Mouse (Mus musculus): ENCODE results near the gene Tmod1. TPM values are rescaled to one million over a fixed set of nuclear protein-coding genes. Genes with fewer than 3 reads are reported as not detected.

The Tmod1 gene
- polyA plus RNA-seq, 1 experiment, result 22.3 TPM

DNA sequence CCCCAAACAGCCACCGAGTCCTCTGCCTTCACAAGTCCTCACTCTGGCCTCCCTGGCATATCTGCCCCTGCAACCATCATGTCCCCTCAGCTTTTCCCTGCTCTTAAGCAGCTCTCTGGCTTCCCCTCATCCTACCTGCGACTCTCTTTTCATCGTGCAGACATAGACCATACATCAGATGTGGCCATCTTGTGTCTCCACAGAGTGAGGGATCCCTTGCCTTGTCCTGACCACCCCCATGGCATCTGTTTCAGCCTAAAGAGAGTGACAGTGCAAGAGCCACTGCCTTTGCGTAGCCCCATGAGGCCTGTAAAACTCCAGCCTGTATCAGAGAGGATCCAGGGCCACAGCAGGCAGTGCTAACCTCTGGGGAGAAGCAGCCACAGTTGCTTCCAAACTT is 10.0 kb upstream of the Tmod1 start:
- Histone ChIP-seq H3K4me3 (replicated peaks; ENCODE audit: extremely low read depth, low read depth, low read length) (no peak overlapping the region), H3K4me1 (ENCODE audit: control insufficient read depth, insufficient read depth, low read length) (peaks cover 2% of the 10 kb centered on the region)
- WGBS, result 87% methylated on average over 4 of the region's 4 CpGs
- DNase-seq, result no peak
- TF ChIP-seq POLR2A (IDR thresholded peaks at IDR 0.05; ENCODE audit: borderline replicate concordance, extremely low read depth, low read depth, low read length), result no peak
- TF ChIP-seq CTCF (IDR thresholded peaks at IDR 0.05; ENCODE audit: insufficient read depth, low read length), result no peak

GRCm38 (mm10) chr4:46029552-46029951 is 9.2 kb upstream of the Tmod1 start:
- TF ChIP-seq CTCF (IDR thresholded peaks at IDR 0.05; ENCODE audit: insufficient read depth, low read length) (peak; percentile 77), POLR2A (IDR thresholded peaks at IDR 0.05; ENCODE audit: borderline replicate concordance, extremely low read depth, low read depth, low read length) (no peak)
- no peak overlapping the region for H3K4me3 ChIP-seq (replicated peaks; ENCODE audit: extremely low read depth, low read depth, low read length)
- 49% methylated on average over 9 of the region's 9 CpGs for WGBS
- peaks cover 2% of the 10 kb centered on the region for H3K4me1 ChIP-seq (ENCODE audit: control insufficient read depth, insufficient read depth, low read length)
- DNase-seq, result peak; percentile 37

- TF ChIP-seq CTCF (IDR thresholded peaks at IDR 0.05; ENCODE audit: insufficient read depth, low read length), result no peak
- no peak for TF ChIP-seq POLR2A (IDR thresholded peaks at IDR 0.05; ENCODE audit: borderline replicate concordance, extremely low read depth, low read depth, low read length)
- WGBS, result 63% methylated on average over 9 of the region's 9 CpGs
These were observed 6.3 kb upstream of the Tmod1 start for GRCm38 (mm10) chr4:46032448-46032847.

GRCm38 (mm10) chr4:46033197-46033596 is 5.5 kb upstream of the Tmod1 start:
- WGBS, result 75% methylated on average over 2 of the region's 2 CpGs
- no peak for TF ChIP-seq POLR2A (IDR thresholded peaks at IDR 0.05; ENCODE audit: borderline replicate concordance, extremely low read depth, low read depth, low read length)
- TF ChIP-seq CTCF (IDR thresholded peaks at IDR 0.05; ENCODE audit: insufficient read depth, low read length), result no peak
- Histone ChIP-seq H3K4me1 (ENCODE audit: control insufficient read depth, insufficient read depth, low read length) (peaks cover 2% of the 10 kb centered on the region), H3K4me3 (replicated peaks; ENCODE audit: extremely low read depth, low read depth, low read length) (no peak overlapping the region)
- DNase-seq, result peak; percentile 56

More at GRCm38 (mm10) chr4:46032448-46032847, 6.3 kb upstream of the Tmod1 start:
- Histone ChIP-seq H3K4me3 (replicated peaks; ENCODE audit: extremely low read depth, low read depth, low read length) (no peak overlapping the region), H3K4me1 (ENCODE audit: control insufficient read depth, insufficient read depth, low read length) (peaks cover 2% of the 10 kb centered on the region)
- DNase-seq, result no peak

DNA sequence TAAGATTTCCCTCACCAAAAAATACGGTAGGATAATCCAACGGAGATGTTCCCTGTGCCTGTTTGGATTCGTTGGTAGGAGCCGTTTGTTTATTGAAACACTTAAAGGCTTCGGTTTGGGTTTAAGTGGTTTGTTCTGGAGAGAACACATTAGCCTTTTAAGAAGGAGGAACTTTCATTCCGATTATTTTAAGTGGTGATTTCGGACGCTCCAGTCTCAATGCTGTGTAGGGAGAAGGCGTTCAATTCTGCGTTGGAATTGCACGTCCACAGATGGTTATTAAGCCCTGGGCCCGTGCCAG is 194 bp upstream of the Tmod1 start:
- Histone ChIP-seq H3K4me3 (replicated peaks; ENCODE audit: extremely low read depth, low read depth, low read length) (peak overlapping the region; percentile 79), H3K4me1 (ENCODE audit: control insufficient read depth, insufficient read depth, low read length) (no peaks in the 10 kb centered on the region; the same call in none of the 2 replicates)
- DNase-seq, result no peak
- WGBS, result 7% methylated on average over 12 of the region's 12 CpGs
- no peak for TF ChIP-seq CTCF (IDR thresholded peaks at IDR 0.05; ENCODE audit: insufficient read depth, low read length)
- no peak for TF ChIP-seq POLR2A (IDR thresholded peaks at IDR 0.05; ENCODE audit: borderline replicate concordance, extremely low read depth, low read depth, low read length)

DNA sequence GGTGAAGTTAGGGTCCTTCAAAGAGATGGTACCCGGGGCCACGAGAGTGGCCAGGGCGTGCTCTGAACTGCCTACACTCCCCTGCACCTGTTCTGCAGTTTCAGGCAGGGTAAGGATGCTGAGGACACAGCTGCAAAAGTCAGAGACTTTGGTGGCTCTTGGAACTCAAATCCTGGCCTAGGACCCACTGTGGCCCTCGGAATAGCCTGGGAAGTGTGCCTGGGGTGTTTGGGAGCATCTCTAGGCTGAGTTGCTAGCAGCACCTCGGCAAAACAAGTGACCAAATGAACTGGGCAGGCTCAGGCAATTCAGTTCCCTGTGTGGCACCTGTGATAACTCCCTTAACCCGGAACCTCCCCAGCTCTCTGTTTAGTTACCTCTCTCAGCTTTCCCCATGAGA is 1.2 kb downstream of the Tmod1 start:
- WGBS, result 23% methylated on average over 6 of the region's 6 CpGs
- Histone ChIP-seq H3K4me3 (replicated peaks; ENCODE audit: extremely low read depth, low read depth, low read length) (peak overlapping the region; percentile 61), H3K4me1 (ENCODE audit: control insufficient read depth, insufficient read depth, low read length) (no peaks in the 10 kb centered on the region; the same call in none of the 2 replicates)
- TF ChIP-seq POLR2A (IDR thresholded peaks at IDR 0.05; ENCODE audit: borderline replicate concordance, extremely low read depth, low read depth, low read length) (no peak), CTCF (IDR thresholded peaks at IDR 0.05; ENCODE audit: insufficient read depth, low read length) (no peak)
- DNase-seq, result no peak

- peak overlapping the region; percentile 49 for H3K4me3 ChIP-seq (replicated peaks; ENCODE audit: extremely low read depth, low read depth, low read length)
- no peak for DNase-seq
These were observed 2.0 kb downstream of the Tmod1 start for GRCm38 (mm10) chr4:46040594-46041192.

GRCm38 (mm10) chr4:46041761-46042504 is 3.2 kb downstream of the Tmod1 start:
- no peak for TF ChIP-seq POLR2A (IDR thresholded peaks at IDR 0.05; ENCODE audit: borderline replicate concordance, extremely low read depth, low read depth, low read length)
- no peak for TF ChIP-seq CTCF (IDR thresholded peaks at IDR 0.05; ENCODE audit: insufficient read depth, low read length)
- no peak overlapping the region for H3K4me3 ChIP-seq (replicated peaks; ENCODE audit: extremely low read depth, low read depth, low read length)

More at GRCm38 (mm10) chr4:46040594-46041192, 2.0 kb downstream of the Tmod1 start:
- WGBS, result 17% methylated on average over 9 of the region's 9 CpGs
- no peak for TF ChIP-seq POLR2A (IDR thresholded peaks at IDR 0.05; ENCODE audit: borderline replicate concordance, extremely low read depth, low read depth, low read length)
- TF ChIP-seq CTCF (IDR thresholded peaks at IDR 0.05; ENCODE audit: insufficient read depth, low read length), result peak; percentile 53
- no peaks in the 10 kb centered on the region; the same call in none of the 2 replicates for H3K4me1 ChIP-seq (ENCODE audit: control insufficient read depth, insufficient read depth, low read length)

DNA sequence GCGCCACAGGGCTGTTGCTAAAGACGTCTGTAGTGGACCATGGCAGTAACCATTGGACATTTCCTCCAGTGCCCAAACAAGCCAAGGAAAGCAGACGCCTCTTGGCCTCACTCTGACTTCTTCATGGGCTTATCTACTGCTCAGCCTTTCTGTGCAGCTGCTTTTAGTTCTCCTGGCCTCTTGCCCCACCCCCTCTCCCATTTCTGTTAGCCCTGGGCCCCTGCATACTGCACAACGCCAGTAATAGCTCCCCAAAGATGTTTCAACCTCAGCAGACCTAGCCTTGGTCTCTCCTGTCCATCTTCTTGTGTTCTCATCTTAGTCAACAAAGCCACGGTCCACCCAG is 3.7 kb downstream of the Tmod1 start:
- TF ChIP-seq CTCF (IDR thresholded peaks at IDR 0.05; ENCODE audit: insufficient read depth, low read length) (no peak), POLR2A (IDR thresholded peaks at IDR 0.05; ENCODE audit: borderline replicate concordance, extremely low read depth, low read depth, low read length) (no peak)
- 54% methylated on average over 5 of the region's 5 CpGs for WGBS
- no peak overlapping the region for H3K4me3 ChIP-seq (replicated peaks; ENCODE audit: extremely low read depth, low read depth, low read length)
- DNase-seq, result no peak
- no peaks in the 10 kb centered on the region; the same call in none of the 2 replicates for H3K4me1 ChIP-seq (ENCODE audit: control insufficient read depth, insufficient read depth, low read length)

More at GRCm38 (mm10) chr4:46041761-46042504, 3.2 kb downstream of the Tmod1 start:
- DNase-seq, result no peak
- H3K4me1 ChIP-seq (ENCODE audit: control insufficient read depth, insufficient read depth, low read length), result no peaks in the 10 kb centered on the region; the same call in none of the 2 replicates
- WGBS, result 43% methylated on average over 7 of the region's 7 CpGs

DNA sequence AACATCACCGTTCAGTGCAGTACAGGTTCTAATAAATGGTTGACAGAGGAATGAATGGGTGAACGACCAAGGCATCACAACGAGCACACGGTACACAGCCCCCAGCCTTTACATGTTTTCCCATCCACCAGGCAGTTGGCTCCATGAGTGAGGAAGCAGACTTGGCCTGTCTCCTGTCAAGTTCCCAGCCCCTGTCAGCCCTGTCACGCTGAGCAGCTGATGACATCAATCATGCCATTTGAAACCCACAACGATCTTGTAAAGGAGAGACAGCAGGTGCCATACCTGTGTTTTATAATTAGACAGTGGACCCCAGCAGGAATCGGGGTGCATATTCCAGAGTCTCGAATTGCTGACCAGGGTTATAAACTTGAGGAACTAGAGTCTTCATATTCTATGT is 4.6 kb downstream of the Tmod1 start:
- TF ChIP-seq POLR2A (IDR thresholded peaks at IDR 0.05; ENCODE audit: borderline replicate concordance, extremely low read depth, low read depth, low read length) (no peak), CTCF (IDR thresholded peaks at IDR 0.05; ENCODE audit: insufficient read depth, low read length) (no peak)
- WGBS, result 66% methylated on average over 8 of the region's 8 CpGs
- no peak for DNase-seq
- Histone ChIP-seq H3K4me3 (replicated peaks; ENCODE audit: extremely low read depth, low read depth, low read length) (no peak overlapping the region), H3K4me1 (ENCODE audit: control insufficient read depth, insufficient read depth, low read length) (no peaks in the 10 kb centered on the region; the same call in none of the 2 replicates)

Measured in lung, adult 2 months (tissue).